Mouse (Mus musculus) heart, embryonic 12.5 days (tissue): ENCODE measurements at regions not wholly inside any gene's neighbourhood (a gene's known extent, or its start where the extent isn't known, plus 50 kb on each side); places are given as distances from the start of the nearest gene placed in this dataset.

ENCODE experiments used
- ATAC-seq: fragments of 200-750 bp; cut with Nextera tagmentation; 2 replicates; pipeline ENCODE4 v1.8.0; 2017; ENCODE audit warnings: moderate TSS enrichment, moderate library complexity; ENCODE audit not compliant: insufficient number of reproducible peaks, low FRiP score
- H3K27ac ChIP-seq: fragments of 300-500 bp; sonication (generic); 2 replicates; pipeline ENCODE4 v1.5.1; 2016; ENCODE audit warnings: mild to moderate bottlenecking, moderate library complexity; ENCODE audit not compliant: poor library complexity, severe bottlenecking
- H3K27me3 ChIP-seq: fragments of 300-500 bp; sonication (generic); replicated peaks from 2 replicates; pipeline ENCODE4 v1.6.1; 2016; ENCODE audit warnings: mild to moderate bottlenecking, moderate library complexity
- H3K36me3 ChIP-seq: fragments of 300-500 bp; sonication (generic); 2 replicates; pipeline ENCODE4 v1.6.1; 2016; ENCODE audit warnings: mild to moderate bottlenecking, moderate library complexity
- H3K4me1 ChIP-seq: fragments of 300-500 bp; sonication (generic); replicated peaks from 2 replicates; pipeline ENCODE4 v1.6.1; 2016; ENCODE audit warnings: mild to moderate bottlenecking
- H3K4me2 ChIP-seq: fragments of 300-500 bp; sonication (generic); 2 replicates; pipeline ENCODE4 v1.6.1; 2016; ENCODE audit warnings: mild to moderate bottlenecking, moderate library complexity
- H3K4me3 ChIP-seq: fragments of 300-500 bp; sonication (generic); 2 replicates; pipeline ENCODE4 v1.5.1; 2016; ENCODE audit warnings: mild to moderate bottlenecking
- H3K9ac ChIP-seq: fragments of 300-500 bp; sonication (generic); 2 replicates; pipeline ENCODE4 v1.6.1; 2016; ENCODE audit warnings: mild to moderate bottlenecking, moderate library complexity
- H3K9me3 ChIP-seq: fragments of 300-500 bp; sonication (generic); replicated peaks from 2 replicates; pipeline ENCODE4 v1.6.1; 2016; ENCODE audit warnings: mild to moderate bottlenecking, moderate library complexity
- WGBS: fragments of 180-500 bp; shearing (Covaris S2); methylation state at CpG from one replicate; pipeline ENCODE4 v1.1.7; 2016; 5-methylcytosine and 5-hydroxymethylcytosine counted together

- WGBS: 49% methylated on average over 7 of the region's 7 CpGs
- no peak overlapping the region for H3K4me2 ChIP-seq
- H3K9me3 ChIP-seq: no peaks in the 10 kb centered on the region
- H3K4me1 ChIP-seq: no peaks in the 10 kb centered on the region
- H3K36me3 ChIP-seq: no peaks in the 10 kb centered on the region
- H3K27me3 ChIP-seq: peaks cover 51% of the 10 kb centered on the region
- no peak overlapping the region for H3K4me3 ChIP-seq
- H3K9ac ChIP-seq: no peak overlapping the region
- H3K27ac ChIP-seq: no peak overlapping the region
- ATAC-seq: no peak
These were observed 136.0 kb downstream of the Lca5 start for GRCm38 (mm10) chr9:83304925-83305324.

- H3K4me1 ChIP-seq: no peaks in the 10 kb centered on the region
- no peak overlapping the region for H3K9ac ChIP-seq
- no peak for ATAC-seq
- 71% methylated on average over 4 of the region's 4 CpGs for WGBS
- H3K4me3 ChIP-seq: no peak overlapping the region
- no peaks in the 10 kb centered on the region for H3K9me3 ChIP-seq
- no peak overlapping the region for H3K4me2 ChIP-seq
- no peaks in the 10 kb centered on the region for H3K36me3 ChIP-seq
- H3K27ac ChIP-seq: no peak overlapping the region
- peaks cover 28% of the 10 kb centered on the region for H3K27me3 ChIP-seq
These were observed 140.4 kb downstream of the Lca5 start for GRCm38 (mm10) chr9:83300500-83300899.

DNA sequence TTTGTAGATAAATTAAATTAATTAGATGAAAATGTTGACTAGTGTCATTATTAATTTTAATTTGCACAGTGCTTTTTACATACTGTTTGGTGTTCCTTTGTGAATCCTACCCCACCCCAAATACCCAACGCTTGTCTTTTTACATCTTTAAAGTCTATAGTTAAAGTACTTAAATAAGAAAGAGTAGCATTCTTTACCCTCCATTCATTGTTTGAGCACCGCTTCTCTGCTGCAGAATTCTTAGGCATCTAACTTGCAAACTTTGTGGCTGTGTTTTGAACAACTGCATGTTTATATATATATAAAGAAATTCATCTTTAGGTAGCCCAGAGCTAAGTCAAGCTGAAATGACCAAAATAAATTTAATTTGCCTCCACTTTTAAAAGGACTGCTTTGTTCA, 140.9 kb downstream of the Lca5 start:
- Histone ChIP-seq H3K36me3 (no peaks in the 10 kb centered on the region), H3K27ac (no peak overlapping the region), H3K9me3 (no peaks in the 10 kb centered on the region), H3K27me3 (peaks cover 24% of the 10 kb centered on the region), H3K4me3 (no peak overlapping the region), H3K4me2 (no peak overlapping the region), H3K4me1 (no peaks in the 10 kb centered on the region), H3K9ac (no peak overlapping the region)
- WGBS: 90% methylated on average over 2 of the region's 2 CpGs
- no peak for ATAC-seq

DNA sequence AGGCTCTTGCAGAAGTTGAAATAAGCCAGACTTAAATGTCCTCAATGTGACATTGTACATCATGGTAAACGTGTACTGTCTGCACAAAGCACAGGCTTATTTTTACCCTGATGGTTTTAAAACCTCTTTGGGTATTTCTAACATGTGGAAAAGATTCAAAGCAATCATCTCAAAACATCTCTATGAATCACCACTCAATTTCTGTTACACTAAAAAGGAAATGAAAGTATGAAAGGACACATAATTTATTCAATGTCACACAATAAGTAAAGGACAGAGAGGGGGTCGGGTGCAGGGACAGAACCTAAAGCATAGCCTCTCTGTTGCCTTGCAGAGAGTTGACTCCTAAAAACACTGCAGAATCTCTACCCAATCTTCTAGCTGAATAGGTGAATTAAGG, 141.3 kb downstream of the Lca5 start:
- 58% methylated on average over 2 of the region's 2 CpGs for WGBS
- no peak for ATAC-seq
- no peaks in the 10 kb centered on the region for H3K4me1 ChIP-seq
- H3K27me3 ChIP-seq: peaks cover 22% of the 10 kb centered on the region
- H3K9ac ChIP-seq: no peak overlapping the region
- H3K9me3 ChIP-seq: no peaks in the 10 kb centered on the region
- no peak overlapping the region for H3K4me2 ChIP-seq
- H3K36me3 ChIP-seq: no peaks in the 10 kb centered on the region
- no peak overlapping the region for H3K4me3 ChIP-seq
- no peak overlapping the region for H3K27ac ChIP-seq

DNA sequence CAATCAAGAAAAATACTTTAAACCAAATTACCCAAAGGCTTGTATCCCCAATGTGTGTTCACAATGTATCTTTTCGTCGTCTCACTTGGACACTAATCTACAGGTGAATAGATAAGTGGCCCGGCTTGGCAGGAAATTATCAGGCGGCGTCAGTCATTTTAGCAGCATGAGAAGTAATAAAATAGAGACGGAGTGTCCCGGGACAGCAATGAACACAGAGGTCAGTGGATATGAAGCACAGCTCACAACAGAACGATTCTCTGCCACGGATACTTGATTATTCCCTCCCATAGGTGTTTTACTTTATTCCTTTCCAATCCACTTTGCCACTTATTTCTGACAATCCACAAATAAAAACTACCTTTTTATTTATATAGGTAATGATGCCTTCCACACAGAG, 145.5 kb downstream of the Lca5 start:
- WGBS: 65% methylated on average over 9 of the region's 9 CpGs
- H3K36me3 ChIP-seq: no peaks in the 10 kb centered on the region
- no peaks in the 10 kb centered on the region for H3K4me1 ChIP-seq
- H3K9me3 ChIP-seq: no peaks in the 10 kb centered on the region
- no peak overlapping the region for H3K4me2 ChIP-seq
- peaks cover 6% of the 10 kb centered on the region; the same call in 1 of the 2 replicates for H3K27me3 ChIP-seq
- H3K4me3 ChIP-seq: no peak overlapping the region
- no peak overlapping the region for H3K9ac ChIP-seq
- no peak overlapping the region for H3K27ac ChIP-seq
- ATAC-seq: no peak

- Histone ChIP-seq H3K4me3 (no peak overlapping the region), H3K27me3 (peaks cover 6% of the 10 kb centered on the region; the same call in 1 of the 2 replicates), H3K36me3 (no peaks in the 10 kb centered on the region), H3K9me3 (peaks cover 3% of the 10 kb centered on the region; the same call in 1 of the 2 replicates), H3K27ac (no peak overlapping the region), H3K4me1 (no peaks in the 10 kb centered on the region), H3K4me2 (no peak overlapping the region), H3K9ac (no peak overlapping the region)
- WGBS: 83% methylated on average over 13 of the region's 13 CpGs
- no peak for ATAC-seq
These were observed 146.5 kb downstream of the Lca5 start for GRCm38 (mm10) chr9:83294441-83294840.

DNA sequence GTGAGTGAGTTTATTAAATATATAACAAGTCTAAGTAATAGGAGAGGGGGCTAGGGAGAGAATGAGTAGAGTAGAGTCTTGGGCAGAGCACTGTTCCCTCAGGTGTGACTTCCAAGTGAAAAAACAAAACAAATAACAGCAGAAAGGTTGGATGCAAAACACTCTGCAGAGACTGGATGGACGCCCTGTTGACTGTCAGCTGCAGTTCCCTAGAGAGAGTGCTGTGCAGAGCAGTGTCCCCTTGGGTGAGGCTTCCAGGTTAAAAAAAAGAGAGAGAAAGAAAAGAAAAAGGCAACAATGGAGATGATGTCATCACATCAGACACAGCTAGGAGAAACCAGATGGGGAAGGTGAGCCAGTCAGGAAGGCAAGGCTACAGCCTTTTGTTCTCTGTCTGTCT, 137.6 kb upstream of the Hmgn3 start:
- Histone ChIP-seq H3K9ac (no peak overlapping the region), H3K9me3 (no peaks in the 10 kb centered on the region), H3K4me1 (no peaks in the 10 kb centered on the region), H3K4me3 (no peak overlapping the region), H3K27ac (no peak overlapping the region), H3K27me3 (no peaks in the 10 kb centered on the region), H3K4me2 (no peak overlapping the region), H3K36me3 (no peaks in the 10 kb centered on the region)
- 46% methylated on average over 1 of the region's 1 CpGs for WGBS
- no peak for ATAC-seq

DNA sequence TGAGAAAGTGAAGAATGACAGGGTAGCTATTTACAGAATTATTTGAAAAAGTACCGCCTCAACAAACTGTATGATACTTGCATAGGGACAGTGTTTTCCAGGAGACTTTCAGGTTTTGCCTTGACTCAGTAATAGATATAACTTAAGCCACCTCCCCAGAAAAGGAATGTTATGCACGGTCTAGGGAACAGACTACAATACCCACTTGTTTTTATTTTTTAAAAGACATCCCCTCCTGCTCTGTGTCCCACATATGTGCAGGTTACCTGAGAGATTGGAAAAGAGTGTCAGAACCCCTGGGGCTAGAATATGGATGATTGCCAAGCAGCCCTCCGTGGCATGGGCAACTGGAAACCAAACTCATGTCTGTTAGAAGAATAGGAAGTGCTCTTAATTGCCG, 137.2 kb upstream of the Hmgn3 start:
- H3K4me3 ChIP-seq: no peak overlapping the region
- no peak overlapping the region for H3K4me2 ChIP-seq
- H3K27me3 ChIP-seq: no peaks in the 10 kb centered on the region
- H3K27ac ChIP-seq: no peak overlapping the region
- no peaks in the 10 kb centered on the region for H3K4me1 ChIP-seq
- H3K9me3 ChIP-seq: no peaks in the 10 kb centered on the region
- no peak overlapping the region for H3K9ac ChIP-seq
- ATAC-seq: no peak
- no peaks in the 10 kb centered on the region for H3K36me3 ChIP-seq
- 74% methylated on average over 4 of the region's 4 CpGs for WGBS

GRCm38 (mm10) chr9:83283249-83283648, 136.8 kb upstream of the Hmgn3 start:
- H3K4me1 ChIP-seq: no peaks in the 10 kb centered on the region
- H3K27me3 ChIP-seq: no peaks in the 10 kb centered on the region
- H3K27ac ChIP-seq: no peak overlapping the region
- H3K36me3 ChIP-seq: no peaks in the 10 kb centered on the region
- no peak overlapping the region for H3K4me2 ChIP-seq
- WGBS: 74% methylated on average over 8 of the region's 8 CpGs
- no peak for ATAC-seq
- H3K9ac ChIP-seq: no peak overlapping the region
- H3K4me3 ChIP-seq: no peak overlapping the region
- no peaks in the 10 kb centered on the region for H3K9me3 ChIP-seq

GRCm38 (mm10) chr9:83277791-83278190, 131.3 kb upstream of the Hmgn3 start:
- H3K27me3 ChIP-seq: no peaks in the 10 kb centered on the region
- ATAC-seq: no peak
- no peaks in the 10 kb centered on the region for H3K36me3 ChIP-seq
- H3K4me2 ChIP-seq: no peak overlapping the region
- no peaks in the 10 kb centered on the region for H3K9me3 ChIP-seq
- H3K4me1 ChIP-seq: peaks cover 12% of the 10 kb centered on the region
- H3K4me3 ChIP-seq: no peak overlapping the region
- 32% methylated on average over 5 of the region's 5 CpGs for WGBS
- H3K9ac ChIP-seq: no peak overlapping the region
- no peak overlapping the region for H3K27ac ChIP-seq

- no peaks in the 10 kb centered on the region for H3K36me3 ChIP-seq
- H3K27me3 ChIP-seq: no peaks in the 10 kb centered on the region
- H3K9ac ChIP-seq: no peak overlapping the region
- WGBS: 61% methylated on average over 5 of the region's 5 CpGs
- no peak for ATAC-seq
- peaks cover 12% of the 10 kb centered on the region for H3K4me1 ChIP-seq
- H3K4me3 ChIP-seq: no peak overlapping the region
- H3K27ac ChIP-seq: no peak overlapping the region
- H3K9me3 ChIP-seq: no peaks in the 10 kb centered on the region
- no peak overlapping the region for H3K4me2 ChIP-seq
These were observed 130.9 kb upstream of the Hmgn3 start for GRCm38 (mm10) chr9:83277356-83277755.

- H3K9ac ChIP-seq: no peak overlapping the region
- H3K4me2 ChIP-seq: no peak overlapping the region
- H3K4me3 ChIP-seq: no peak overlapping the region
- no peaks in the 10 kb centered on the region for H3K27me3 ChIP-seq
- H3K36me3 ChIP-seq: no peaks in the 10 kb centered on the region
- peaks cover 12% of the 10 kb centered on the region for H3K4me1 ChIP-seq
- ATAC-seq: no peak
- 80% methylated on average over 5 of the region's 5 CpGs for WGBS
- H3K27ac ChIP-seq: no peak overlapping the region
- no peaks in the 10 kb centered on the region for H3K9me3 ChIP-seq
These were observed 129.8 kb upstream of the Hmgn3 start for GRCm38 (mm10) chr9:83276291-83276690.
